Mouse (Mus musculus): Measurements from ENCODE around the gene Hey2. TPM values are rescaled to one million over a fixed set of nuclear protein-coding genes. Genes with fewer than 3 reads are reported as not detected.

Gene Hey2
- total RNA-seq, 1 experiment = 0.71 TPM

DNA sequence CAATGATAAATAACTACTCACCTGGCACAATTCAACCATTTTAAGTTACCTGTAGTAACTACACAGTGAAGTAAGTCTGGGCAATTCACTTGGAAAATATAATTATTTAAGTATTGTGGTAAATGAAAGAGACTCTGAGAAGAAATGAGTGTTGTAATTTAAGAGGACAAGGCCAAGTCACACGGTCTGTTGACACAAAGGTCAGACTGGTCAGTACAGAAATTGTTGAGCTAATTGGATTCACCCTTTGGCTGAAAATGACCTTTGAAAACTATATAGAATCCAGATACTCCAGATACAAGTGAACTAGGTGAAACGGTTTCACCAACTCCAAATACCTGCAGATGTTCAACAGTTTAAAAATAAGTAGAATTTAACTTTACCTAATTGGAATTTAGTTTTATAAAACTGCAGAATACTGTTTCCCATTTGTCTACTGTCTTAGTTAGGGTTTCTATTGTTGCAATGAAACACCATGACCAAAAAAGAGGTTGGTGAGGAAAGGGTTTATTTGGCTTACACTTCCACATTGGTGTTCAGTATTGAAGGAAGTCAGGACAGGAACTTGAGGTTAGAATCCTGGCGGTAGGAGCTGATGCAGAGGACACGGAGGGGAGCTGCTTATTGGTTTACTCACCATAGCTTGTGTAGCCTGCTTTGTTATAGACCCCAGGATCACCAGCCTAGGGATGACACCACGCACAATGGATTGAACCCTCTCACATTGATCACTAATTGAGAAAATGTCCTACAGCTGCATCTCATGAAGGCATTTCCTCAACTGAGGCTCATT lies 45.9 kb downstream of the Hey2 start:
- no peak for DNase-seq (ENCODE audit: low read depth, low spot score)
- in situ Hi-C loops (cut with MboI; ENCODE audit: low sequenced_read_pairs in 2 of 2, unreplicated experiment in 2 of 2) = no loop called here
- no peaks in the 10 kb centered on the region for H3K36me3 ChIP-seq (ENCODE audit: control insufficient read depth, insufficient read depth, low read length, poor library complexity, severe bottlenecking)
- H3K4me1 ChIP-seq (ENCODE audit: control insufficient read depth in 2 of 2, insufficient read depth in 2 of 2, low read length in 2 of 2, poor library complexity in 1 of 2) = no peaks in the 10 kb centered on the region; a peak in 1 of 4 replicates
- no peak overlapping the region for H3K9ac ChIP-seq (ENCODE audit: insufficient read depth, low read depth, low read length, poor library complexity, severe bottlenecking)
- H3K9me3 ChIP-seq (ENCODE audit: control insufficient read depth, insufficient read depth, low read depth, low read length) = 0 out of 2 replicates have a peak, but pooled peaks cover 2% of the 10 kb centered on the region
- no peak overlapping the region for H3K27ac ChIP-seq (ENCODE audit: insufficient read depth, low read depth, low read length, poor library complexity, severe bottlenecking)
- no peak for TF ChIP-seq MAFK (IDR thresholded peaks at IDR 0.05; ENCODE audit: insufficient read depth, low read depth, low read length)
- no peak for TF ChIP-seq ZNF384 (IDR thresholded peaks at IDR 0.05; ENCODE audit: low read depth, low read length)
- no peak for TF ChIP-seq CHD2 (IDR thresholded peaks at IDR 0.05; ENCODE audit: low read depth, low read length)
- TF ChIP-seq HCFC1 (IDR thresholded peaks at IDR 0.05; ENCODE audit: borderline replicate concordance, insufficient read depth, low read length) = no peak
- no peak for TF ChIP-seq ZC3H11A (IDR thresholded peaks at IDR 0.05; ENCODE audit: borderline replicate concordance, low read depth, low read length)
- H3K4me3 ChIP-seq (ENCODE audit: insufficient read depth in 1 of 2, low read depth in 1 of 2, low read length in 2 of 2, poor library complexity in 1 of 2, severe bottlenecking in 1 of 2) = no peak overlapping the region

DNA sequence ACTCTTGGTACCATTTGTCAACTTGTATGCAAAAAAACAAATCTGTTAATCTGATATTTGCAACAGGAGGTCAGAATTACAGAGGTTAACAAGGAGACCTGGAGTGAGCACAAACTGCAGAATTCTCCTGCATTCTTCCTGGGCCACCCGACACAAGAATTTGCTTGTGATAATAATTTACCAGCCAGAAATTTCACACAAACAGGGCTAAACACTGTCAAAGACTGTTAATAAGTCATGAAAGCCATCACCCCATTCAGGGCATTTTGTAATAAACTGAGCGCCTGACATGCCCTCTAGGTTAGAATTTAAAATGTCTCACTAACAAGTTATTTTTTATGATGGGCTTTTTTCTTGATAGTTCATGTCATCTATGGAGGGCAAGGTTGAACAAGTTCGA lies 51.6 kb downstream of the Hey2 start:
- no peaks in the 10 kb centered on the region for H3K36me3 ChIP-seq (ENCODE audit: control insufficient read depth, insufficient read depth, low read length, poor library complexity, severe bottlenecking)
- DNase-seq (ENCODE audit: low read depth, low spot score) = no peak
- H3K4me3 ChIP-seq (ENCODE audit: insufficient read depth in 1 of 2, low read depth in 1 of 2, low read length in 2 of 2, poor library complexity in 1 of 2, severe bottlenecking in 1 of 2) = no peak overlapping the region
- peaks cover 0 to 3% of the 10 kb centered on the region in 2 experiments; a peak in 1 of 4 replicates for H3K4me1 ChIP-seq (ENCODE audit: control insufficient read depth in 2 of 2, insufficient read depth in 2 of 2, low read length in 2 of 2, poor library complexity in 1 of 2)
- no peak overlapping the region for H3K27ac ChIP-seq (ENCODE audit: insufficient read depth, low read depth, low read length, poor library complexity, severe bottlenecking)
- in situ Hi-C loops (cut with MboI; ENCODE audit: low sequenced_read_pairs in 2 of 2, unreplicated experiment in 2 of 2) = no loop called here
- no peak for TF ChIP-seq ZNF384 (IDR thresholded peaks at IDR 0.05; ENCODE audit: low read depth, low read length)
- TF ChIP-seq HCFC1 (IDR thresholded peaks at IDR 0.05; ENCODE audit: borderline replicate concordance, insufficient read depth, low read length) = no peak
- TF ChIP-seq CHD2 (IDR thresholded peaks at IDR 0.05; ENCODE audit: low read depth, low read length) = no peak
- no peak for TF ChIP-seq MAFK (IDR thresholded peaks at IDR 0.05; ENCODE audit: insufficient read depth, low read depth, low read length)
- no peak for TF ChIP-seq ZC3H11A (IDR thresholded peaks at IDR 0.05; ENCODE audit: borderline replicate concordance, low read depth, low read length)
- H3K9me3 ChIP-seq (ENCODE audit: control insufficient read depth, insufficient read depth, low read depth, low read length) = 0 out of 2 replicates have a peak, but pooled peaks cover 2% of the 10 kb centered on the region
- no peak overlapping the region for H3K9ac ChIP-seq (ENCODE audit: insufficient read depth, low read depth, low read length, poor library complexity, severe bottlenecking)

DNA sequence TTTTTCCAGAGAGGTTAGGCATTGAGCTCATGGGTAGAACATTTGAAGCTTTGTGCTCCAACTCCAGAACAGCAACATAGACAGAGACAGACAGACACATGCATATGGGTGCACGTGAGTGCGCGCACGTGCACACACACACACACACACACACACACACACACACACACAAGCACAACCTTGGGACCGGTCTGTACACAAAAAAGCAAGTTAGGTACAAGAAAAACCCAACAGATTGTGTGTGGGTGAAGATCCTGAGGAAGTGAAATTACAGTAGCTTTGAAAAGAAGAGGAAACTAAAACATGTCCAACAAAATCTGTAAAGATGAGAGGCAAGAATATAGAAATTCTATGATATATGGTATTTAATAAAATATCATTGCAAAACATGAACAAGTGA lies 53.1 kb downstream of the Hey2 start:
- in situ Hi-C loops (cut with MboI; ENCODE audit: low sequenced_read_pairs in 2 of 2, unreplicated experiment in 2 of 2) = no loop called here
- TF ChIP-seq ZC3H11A (IDR thresholded peaks at IDR 0.05; ENCODE audit: borderline replicate concordance, low read depth, low read length) = no peak
- no peak for TF ChIP-seq ZNF384 (IDR thresholded peaks at IDR 0.05; ENCODE audit: low read depth, low read length)
- no peak for TF ChIP-seq CHD2 (IDR thresholded peaks at IDR 0.05; ENCODE audit: low read depth, low read length)
- no peak for TF ChIP-seq MAFK (IDR thresholded peaks at IDR 0.05; ENCODE audit: insufficient read depth, low read depth, low read length)
- TF ChIP-seq HCFC1 (IDR thresholded peaks at IDR 0.05; ENCODE audit: borderline replicate concordance, insufficient read depth, low read length) = no peak
- Histone ChIP-seq H3K4me3 (ENCODE audit: insufficient read depth in 1 of 2, low read depth in 1 of 2, low read length in 2 of 2, poor library complexity in 1 of 2, severe bottlenecking in 1 of 2) (no peak overlapping the region), H3K9me3 (ENCODE audit: control insufficient read depth, insufficient read depth, low read depth, low read length) (no peaks in the 10 kb centered on the region), H3K9ac (ENCODE audit: insufficient read depth, low read depth, low read length, poor library complexity, severe bottlenecking) (no peak overlapping the region), H3K36me3 (ENCODE audit: control insufficient read depth, insufficient read depth, low read length, poor library complexity, severe bottlenecking) (no peaks in the 10 kb centered on the region), H3K4me1 (ENCODE audit: control insufficient read depth in 2 of 2, insufficient read depth in 2 of 2, low read length in 2 of 2, poor library complexity in 1 of 2) (peaks cover 0 to 9% of the 10 kb centered on the region in 2 experiments; a peak in 1 of 4 replicates), H3K27ac (ENCODE audit: insufficient read depth, low read depth, low read length, poor library complexity, severe bottlenecking) (no peak overlapping the region)
- DNase-seq (ENCODE audit: low read depth, low spot score) = no peak

DNA sequence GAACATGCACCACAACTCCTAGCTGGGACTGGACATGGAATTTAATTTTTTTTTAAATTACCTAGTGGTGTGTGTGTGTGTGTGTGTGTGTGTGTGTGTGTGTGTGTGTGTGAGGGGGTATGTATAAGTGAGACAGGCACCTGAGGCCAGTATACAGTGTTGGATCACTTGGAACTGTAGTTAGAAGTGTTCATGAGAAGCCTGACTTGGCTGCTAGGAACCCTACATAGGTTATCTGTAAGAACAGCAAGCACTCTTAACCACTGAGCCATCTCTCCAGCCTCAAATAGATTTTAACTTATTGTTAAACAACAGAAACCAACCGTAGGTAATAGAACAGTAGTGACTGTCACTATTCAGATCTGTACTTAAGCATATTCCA lies 54.3 kb downstream of the Hey2 start:
- no peaks in the 10 kb centered on the region for H3K36me3 ChIP-seq (ENCODE audit: control insufficient read depth, insufficient read depth, low read length, poor library complexity, severe bottlenecking)
- in situ Hi-C loops (cut with MboI; ENCODE audit: low sequenced_read_pairs in 2 of 2, unreplicated experiment in 2 of 2) = no loop called here
- peaks cover 0 to 9% of the 10 kb centered on the region in 2 experiments; a peak in 1 of 4 replicates for H3K4me1 ChIP-seq (ENCODE audit: control insufficient read depth in 2 of 2, insufficient read depth in 2 of 2, low read length in 2 of 2, poor library complexity in 1 of 2)
- H3K9me3 ChIP-seq (ENCODE audit: control insufficient read depth, insufficient read depth, low read depth, low read length) = no peaks in the 10 kb centered on the region
- no peak for TF ChIP-seq MAFK (IDR thresholded peaks at IDR 0.05; ENCODE audit: insufficient read depth, low read depth, low read length)
- no peak for TF ChIP-seq ZC3H11A (IDR thresholded peaks at IDR 0.05; ENCODE audit: borderline replicate concordance, low read depth, low read length)
- TF ChIP-seq ZNF384 (IDR thresholded peaks at IDR 0.05; ENCODE audit: low read depth, low read length) = no peak
- TF ChIP-seq CHD2 (IDR thresholded peaks at IDR 0.05; ENCODE audit: low read depth, low read length) = no peak
- TF ChIP-seq HCFC1 (IDR thresholded peaks at IDR 0.05; ENCODE audit: borderline replicate concordance, insufficient read depth, low read length) = no peak
- DNase-seq (ENCODE audit: low read depth, low spot score) = no peak
- no peak overlapping the region for H3K9ac ChIP-seq (ENCODE audit: insufficient read depth, low read depth, low read length, poor library complexity, severe bottlenecking)
- no peak overlapping the region for H3K4me3 ChIP-seq (ENCODE audit: insufficient read depth in 1 of 2, low read depth in 1 of 2, low read length in 2 of 2, poor library complexity in 1 of 2, severe bottlenecking in 1 of 2)
- H3K27ac ChIP-seq (ENCODE audit: insufficient read depth, low read depth, low read length, poor library complexity, severe bottlenecking) = no peak overlapping the region
